Mouse (Mus musculus): Measurements from ENCODE around the gene Alox12b.

DNA sequence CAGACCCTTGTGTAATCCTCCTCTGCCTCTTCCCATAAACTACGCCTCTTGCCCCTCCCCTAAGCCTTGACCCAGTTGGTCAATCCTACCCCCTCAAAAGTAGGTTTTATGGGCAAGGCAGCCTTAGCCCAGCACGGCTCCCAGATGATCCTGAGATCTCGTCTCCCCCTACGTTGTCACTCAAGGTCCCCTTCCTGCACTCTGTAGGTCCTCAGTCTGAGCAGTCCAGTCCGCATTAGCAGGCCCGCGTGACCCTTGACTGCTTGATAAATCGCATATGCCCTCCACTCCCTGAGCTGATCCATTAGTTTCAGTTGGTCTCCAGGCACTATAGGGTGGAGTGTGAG lies 22.2 kb upstream of the Alox12b start:
- TF ChIP-seq CTCF (conservative IDR thresholded peaks at IDR 0.05; ENCODE audit: insufficient read depth, insufficient read length, low read depth, low read length) (no peak), POLR2A (IDR thresholded peaks at IDR 0.05; ENCODE audit: low read depth, low read length) (no peak)
